Mouse (Mus musculus) testis, adult 2 months (tissue): Measurements from ENCODE around the gene Sema3a.

Experiments used
- CTCF ChIP-seq: fragments of 200-500 bp; IDR thresholded peaks from 2 replicates; pipeline ENCODE4 v1.5.1; 2012; ENCODE audit warnings: low read depth, mild to moderate bottlenecking, inconsistent platforms, low read length, moderate library complexity; ENCODE audit not compliant: control insufficient read depth, insufficient read depth, insufficient replicate concordance
- POLR2A ChIP-seq: fragments of 200-500 bp; IDR thresholded peaks from 2 replicates; pipeline ENCODE4 v1.6.1; 2012; ENCODE audit warnings: low read depth, mild to moderate bottlenecking, inconsistent platforms, low read length, moderate library complexity; ENCODE audit not compliant: control insufficient read depth

GRCm38 (mm10) chr5:13630692-13631091, 505.5 kb downstream of the Sema3a start:
- TF ChIP-seq POLR2A (no peak), CTCF (no peak)
